Mouse (Mus musculus) bone marrow, adult 2 months (tissue): ENCODE results near the gene Fam169b. TPM values are rescaled to one million over a fixed set of nuclear protein-coding genes. Genes with fewer than 3 reads are reported as not detected.
"Not testable (repeated sequence)": the region's sequence is repeated elsewhere in the genome, so short reads cannot be mapped to it uniquely, and the experiment has no call there.

Experiments
- H3K27ac ChIP-seq: fragments of 200-500 bp; 2 replicates; pipeline ENCODE4 v1.5.1; 2012; ENCODE audit warnings: low read depth, mild to moderate bottlenecking, control low read depth, inconsistent platforms, low read length; ENCODE audit not compliant: control insufficient read depth, poor library complexity, insufficient read depth
- H3K4me1 ChIP-seq: fragments of 200-500 bp; 2 replicates; pipeline ENCODE4 v1.6.1; 2011; ENCODE audit warnings: low read length; ENCODE audit not compliant: control insufficient read depth, insufficient read depth
- H3K4me3 ChIP-seq: fragments of 200-500 bp; replicated peaks from 2 replicates; pipeline ENCODE3; 2011; ENCODE audit warnings: mild to moderate bottlenecking, low read depth, low read length, control low read depth; ENCODE audit not compliant: control insufficient read depth
- CTCF ChIP-seq: fragments of 200-500 bp; IDR thresholded peaks from 2 replicates; pipeline ENCODE4 v1.5.1; 2011; ENCODE audit warnings: low read length, control low read depth; ENCODE audit not compliant: control insufficient read depth, insufficient read depth
- POLR2A ChIP-seq: fragments of 200-500 bp; IDR thresholded peaks from 2 replicates; pipeline ENCODE4 v1.6.1; 2011; ENCODE audit warnings: low read depth, mild to moderate bottlenecking, control low read depth, low read length, borderline replicate concordance; ENCODE audit not compliant: control insufficient read depth
- WGBS: fragments of 180-500 bp; shearing (Covaris S2); methylation state at CpG from one replicate; pipeline ENCODE4 v1.1.7; 2018; 5-methylcytosine and 5-hydroxymethylcytosine counted together
- polyA plus RNA-seq: library from polyadenylated mRNA; stranded (reverse); fragments of >200 nt; gene quantifications from 2 replicates; pipeline ENCODE4 v1.2.4, GENCODE M21; 2011; ENCODE audit warnings: low replicate concordance; ENCODE audit not compliant: missing spikeins, insufficient read depth, insufficient read length

Gene Fam169b
- polyA plus RNA-seq, 1 experiment: 3.5 TPM

DNA sequence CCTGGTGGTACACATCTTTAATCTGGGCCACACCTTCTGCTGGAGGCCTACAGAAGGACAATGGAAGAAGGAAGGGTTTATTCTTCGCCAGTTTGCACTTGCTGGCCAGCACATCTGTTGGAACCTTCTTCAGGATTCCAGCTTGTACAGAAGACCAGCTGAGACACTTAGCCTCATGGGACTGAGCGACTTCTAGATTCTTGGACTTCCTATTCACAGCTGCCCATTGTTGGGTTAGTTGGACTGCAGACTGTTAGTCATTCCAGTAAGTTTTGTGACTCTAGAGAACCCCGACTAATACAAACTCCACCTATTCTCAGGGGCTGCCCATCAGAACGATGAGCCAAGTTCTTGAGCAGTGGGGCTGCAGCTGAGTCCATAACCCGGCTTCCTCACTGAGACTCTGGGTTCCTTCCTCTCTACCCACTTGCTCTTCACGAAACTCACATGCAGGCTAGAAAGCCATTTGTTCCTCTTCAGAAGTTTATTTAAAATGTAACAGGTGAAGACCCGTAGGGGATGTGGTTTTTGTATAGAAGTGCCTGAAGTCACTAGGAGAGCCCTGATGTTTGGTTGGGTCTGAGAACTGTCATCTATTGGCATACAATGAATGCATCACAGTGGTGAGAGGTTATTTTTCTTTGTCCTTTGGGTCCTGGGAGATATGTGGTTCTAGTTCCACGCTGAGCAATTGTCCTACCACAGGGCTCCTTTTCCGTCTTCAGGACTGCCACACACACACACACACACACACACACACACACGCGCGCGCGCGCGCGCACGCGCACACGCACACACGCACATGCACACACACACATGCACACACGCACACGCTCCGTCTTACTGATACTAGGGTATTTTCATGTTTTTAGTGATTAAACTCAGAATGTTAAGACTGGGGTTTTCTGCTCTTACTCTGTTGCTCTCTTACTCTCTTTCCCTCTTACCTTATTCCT, 13.2 kb downstream of the Fam169b start:
- Histone ChIP-seq H3K4me3 (no peak overlapping the region), H3K4me1 (peaks cover 6% of the 10 kb centered on the region), H3K27ac (peak overlapping the region; percentile 80)
- no peak for TF ChIP-seq CTCF
- TF ChIP-seq POLR2A: no peak
- WGBS: 69% methylated on average over 24 of the region's 24 CpGs

DNA sequence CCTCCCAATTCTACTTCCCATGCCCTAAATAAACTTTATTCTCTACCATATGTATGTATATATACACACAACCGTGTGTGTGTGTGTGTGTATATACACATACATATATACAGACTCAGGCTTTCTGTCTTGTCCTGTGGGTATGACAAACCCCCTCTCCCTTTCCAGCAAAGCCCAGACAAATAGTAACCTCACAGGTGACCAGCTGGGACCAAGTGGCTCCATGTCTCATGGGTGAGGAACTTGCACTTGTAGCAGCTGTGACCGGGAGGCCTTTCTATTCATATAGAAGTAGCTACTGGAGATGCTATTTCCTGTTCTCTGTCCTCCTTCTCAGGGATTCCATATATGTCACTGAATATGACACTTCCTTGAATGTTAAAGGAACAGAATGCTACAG, 13.9 kb downstream of the Fam169b start:
- H3K4me1 ChIP-seq: peaks cover 5% of the 10 kb centered on the region
- TF ChIP-seq POLR2A: no peak
- no peak for TF ChIP-seq CTCF
- no peak overlapping the region for H3K4me3 ChIP-seq
- H3K27ac ChIP-seq: no peak overlapping the region
- WGBS: 45% methylated on average over 2 of the region's 2 CpGs

DNA sequence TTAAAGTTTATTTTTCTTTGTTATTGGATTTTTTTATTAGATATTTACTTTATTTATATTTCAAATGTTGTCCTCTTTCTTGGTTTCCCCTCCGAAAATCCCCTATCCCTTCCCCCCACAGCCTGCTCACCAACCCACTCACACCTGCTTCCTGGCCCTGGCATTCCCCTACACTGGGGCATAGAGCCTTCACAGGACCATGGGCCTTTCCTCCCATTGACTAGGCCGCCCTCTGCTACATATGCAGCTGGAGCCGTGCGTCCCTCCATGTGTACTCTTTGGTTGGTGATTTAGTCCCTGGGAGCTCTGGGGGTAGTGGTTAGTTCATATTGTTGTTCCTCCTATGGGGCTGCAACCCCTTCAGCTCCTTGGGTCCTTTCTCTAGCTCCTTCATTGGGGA, 14.4 kb downstream of the Fam169b start:
- not testable (repeated sequence) for H3K4me1 ChIP-seq, H3K27ac ChIP-seq, H3K4me3 ChIP-seq
- WGBS: 60% methylated on average over 4 of the region's 4 CpGs

DNA sequence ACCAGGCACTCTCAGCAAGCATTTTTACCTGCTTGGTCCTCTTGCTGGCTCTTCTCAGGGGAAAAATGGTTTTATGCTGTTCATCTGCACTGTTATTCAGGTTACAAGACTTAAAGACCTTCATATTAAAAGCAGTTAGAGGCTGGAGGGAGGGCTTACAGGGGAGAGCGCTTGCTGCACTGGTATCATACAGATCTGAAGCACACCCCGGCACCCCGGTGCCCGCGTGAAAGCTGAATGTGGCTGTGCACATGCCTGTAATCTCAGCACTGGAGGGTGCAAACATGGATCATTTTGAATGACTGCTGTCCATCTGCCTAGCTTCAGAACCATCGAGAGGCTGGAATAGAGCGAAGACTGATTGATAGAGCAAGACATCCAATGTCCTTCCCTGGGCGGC, 15.4 kb downstream of the Fam169b start:
- H3K27ac ChIP-seq: no peak overlapping the region
- peaks cover 3% of the 10 kb centered on the region for H3K4me1 ChIP-seq
- WGBS: 77% methylated on average over 8 of the region's 8 CpGs
- TF ChIP-seq POLR2A: no peak
- TF ChIP-seq CTCF: no peak
- H3K4me3 ChIP-seq: no peak overlapping the region

DNA sequence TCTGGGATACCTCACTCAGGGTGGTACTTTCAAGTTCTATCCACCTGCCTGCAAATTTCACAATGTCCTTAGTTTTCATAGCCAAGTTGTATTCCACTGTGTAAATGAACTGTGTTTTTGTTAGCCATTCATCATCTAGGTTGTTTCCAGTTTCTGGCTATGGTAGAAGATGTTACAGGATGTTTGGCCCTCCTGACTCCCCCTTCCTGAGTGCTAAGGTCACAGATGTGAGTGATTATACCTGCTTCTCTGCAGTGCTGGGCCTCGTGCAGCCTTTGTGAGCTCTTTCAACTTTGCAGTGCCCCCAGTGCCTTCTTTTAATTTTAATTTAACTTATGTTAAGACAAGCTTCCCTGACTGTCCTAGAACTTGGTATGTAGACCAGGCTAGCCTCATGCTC, 18.0 kb downstream of the Fam169b start:
- H3K4me1 ChIP-seq: peaks cover 3% of the 10 kb centered on the region
- TF ChIP-seq CTCF: no peak
- no peak for TF ChIP-seq POLR2A
- H3K27ac ChIP-seq: no peak overlapping the region
- no peak overlapping the region for H3K4me3 ChIP-seq
- WGBS: 69% methylated on average over 1 of the region's 1 CpGs

DNA sequence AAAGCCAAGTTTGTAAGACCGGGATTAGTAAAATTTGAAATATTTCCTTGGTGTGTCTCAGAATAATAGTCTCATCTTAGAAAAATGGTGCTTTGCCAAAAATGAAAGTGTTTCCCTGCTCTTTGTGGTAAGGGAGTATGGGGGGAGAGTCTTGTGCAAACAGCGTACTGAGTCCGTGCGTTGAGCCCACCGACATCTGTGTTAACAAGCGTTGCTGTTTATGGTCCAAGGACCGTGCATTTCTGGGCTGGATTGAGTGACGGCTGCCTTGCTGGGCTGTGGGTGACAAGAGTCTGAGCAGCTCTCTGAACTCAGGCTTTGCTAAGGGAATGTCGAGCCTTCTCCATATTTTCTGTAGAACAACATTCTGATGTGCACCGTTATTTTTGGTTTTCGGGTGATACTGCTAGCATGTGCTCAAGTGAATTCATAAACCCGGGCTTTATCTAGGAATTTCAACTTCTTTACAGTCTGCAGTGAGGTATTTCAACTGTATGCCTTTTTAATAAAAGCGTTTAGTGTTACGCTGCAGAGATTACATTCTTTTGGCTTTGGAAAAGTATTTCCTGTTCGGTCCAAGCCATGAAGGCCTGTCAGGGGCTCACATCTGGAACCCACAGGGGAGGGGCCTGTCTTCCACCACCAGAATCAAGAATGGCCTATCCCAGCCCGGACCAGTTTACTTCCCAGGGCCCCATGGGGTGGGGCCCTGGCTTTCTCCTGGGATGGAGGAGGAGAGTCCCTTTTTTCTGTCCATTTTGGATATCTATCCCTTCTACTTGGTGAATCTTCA, 20.6 kb downstream of the Fam169b start:
- H3K27ac ChIP-seq: no peak overlapping the region
- TF ChIP-seq POLR2A: no peak
- no peak overlapping the region for H3K4me3 ChIP-seq
- H3K4me1 ChIP-seq: peaks cover 1% of the 10 kb centered on the region; the same call in 1 of the 2 replicates
- 53% methylated on average over 16 of the region's 16 CpGs for WGBS

DNA sequence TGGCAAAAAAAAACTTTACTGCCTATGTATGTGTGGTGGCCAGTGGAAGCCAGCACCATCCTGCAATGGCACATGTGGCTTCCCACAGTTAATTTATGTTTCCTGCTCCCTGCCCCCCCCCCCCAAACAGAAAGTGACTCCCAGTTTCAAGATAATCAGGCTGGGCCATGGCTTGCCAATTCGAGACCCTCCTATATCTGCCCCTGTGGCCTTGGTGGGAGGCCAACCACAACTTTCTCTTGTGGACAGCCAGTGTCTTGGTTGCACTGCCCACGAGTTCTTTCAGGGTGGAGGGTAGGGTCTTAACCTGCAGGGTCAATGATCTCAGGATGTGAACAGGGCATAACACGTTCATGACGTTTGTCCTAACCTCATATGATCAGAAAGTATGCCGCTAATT, 22.8 kb downstream of the Fam169b start:
- Histone ChIP-seq H3K4me1 (no peaks in the 10 kb centered on the region), H3K4me3 (no peak overlapping the region), H3K27ac (no peak overlapping the region)
- TF ChIP-seq POLR2A (no peak), CTCF (no peak)
- WGBS: 33% methylated on average over 5 of the region's 5 CpGs

DNA sequence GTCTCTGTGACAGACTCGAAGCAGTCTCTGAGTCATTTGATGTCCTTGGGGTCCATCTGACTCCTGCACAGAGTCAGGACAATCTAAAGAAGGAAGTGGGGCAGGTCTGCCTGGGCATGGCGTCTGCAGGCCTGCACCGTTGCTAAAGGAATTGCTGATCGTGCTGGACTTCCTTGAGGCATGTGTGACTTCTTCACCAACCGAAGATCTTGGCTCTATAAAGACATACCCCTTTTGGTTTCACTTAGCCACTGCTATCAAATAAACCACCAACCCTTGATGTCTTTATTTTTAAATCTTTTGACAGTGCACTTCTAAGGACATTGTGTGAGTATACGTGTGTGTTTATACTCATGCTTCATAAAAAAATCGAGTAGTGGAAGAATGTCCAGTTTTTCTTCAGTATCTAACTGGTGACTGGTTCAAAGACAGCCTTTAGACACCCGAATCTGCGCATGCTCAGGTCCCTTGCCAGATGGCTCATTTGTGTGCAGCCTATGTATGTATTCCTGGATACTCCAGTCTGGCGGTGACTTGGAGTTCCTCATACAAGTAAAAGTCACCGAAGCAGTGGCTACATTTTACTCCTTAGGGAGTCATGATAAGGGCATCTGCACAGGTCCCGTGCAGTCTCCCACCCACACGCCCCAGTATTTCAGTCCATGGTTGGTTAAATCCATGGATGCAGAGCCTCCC, 24.9 kb downstream of the Fam169b start:
- 51% methylated on average over 13 of the region's 13 CpGs for WGBS
- Histone ChIP-seq H3K4me1 (no peaks in the 10 kb centered on the region), H3K27ac (no peak overlapping the region), H3K4me3 (no peak overlapping the region)
- TF ChIP-seq POLR2A (no peak), CTCF (no peak)
